ENCODE assay signal across 7 mouse cellular contexts in genomic region chr11:117780582-117781111, GRCm38 (mm10). TPM values are rescaled to one million over a fixed set of nuclear protein-coding genes. Genes with fewer than 3 reads are reported as not detected.
A peak's percentile ranks its signal among the peaks of the same experiment; 100 is the strongest.
DNase-seq lines count a peak whose midpoint lies in the region; ATAC-seq and TF ChIP-seq lines count a peak whose summit lies in the region.

No protein-coding gene starts in this region.

- H3K27ac ChIP-seq in liver, embryonic 15.5 days (replicated peaks), result peak overlapping the region; percentile 99

- H3K9me3 ChIP-seq in liver, embryonic 15.5 days (replicated peaks), result no peaks in the 10 kb centered on the region

- peak; percentile 9 for DNase-seq in Patski (ENCODE audit: low read depth, low spot score)
- peak; percentile 95 for DNase-seq in c-Kit-positive CD71-positive TER-119-positive erythroid progenitor cells, embryonic 14.5 days (ENCODE audit: low spot score)
- DNase-seq in gastrocnemius, postnatal 14 days, result peak; percentile 84
- DNase-seq in induced T-regulatory cell, adult 2 months (ENCODE audit: low read depth), result peak; percentile 98
- DNase-seq in neural tube, embryonic 10.5 days (ENCODE audit: extremely low spot score, low spot score), result peak; percentile 71
- DNase-seq in thymus, postnatal 0 days (ENCODE audit: low spot score), result peak; percentile 96

- POLR2A ChIA-PET in Patski (lab: Charles Lee), result interaction anchor here (0.7 kb wide), 1 partner anchor 434 kb away, joined by 3 read pairs; no protein-coding TSS in a partner anchor

- peak overlapping the region; percentile 96 for H3K4me2 ChIP-seq in liver, embryonic 15.5 days

- H3K4me3 ChIP-seq in liver, embryonic 15.5 days (replicated peaks), result peak overlapping the region; percentile 74

- intact Hi-C loops in gastrocnemius, postnatal 14 days (cut with DNase I; ENCODE audit: low total_unique reads), result no loop called here

- CTCF ChIA-PET in Patski (lab: Charles Lee), result interaction anchor here (1.3 kb wide), 1 partner anchor 71 kb away, joined by 3 read pairs; no protein-coding TSS in a partner anchor

- no peaks in the 10 kb centered on the region for H3K27me3 ChIP-seq in Patski
- no peaks in the 10 kb centered on the region for H3K27me3 ChIP-seq in liver, embryonic 15.5 days

- peaks cover 52% of the 10 kb centered on the region for H3K36me3 ChIP-seq in liver, embryonic 15.5 days (replicated peaks)

- no peak for TF ChIP-seq CTCF in Patski (IDR thresholded peaks at IDR 0.05)

- peaks cover 82% of the 10 kb centered on the region for H3K4me1 ChIP-seq in liver, embryonic 15.5 days (replicated peaks)

- ATAC-seq in Patski, result no peak
- peak; percentile 75 for ATAC-seq in liver, embryonic 15.5 days (ENCODE audit: insufficient read depth)

- H3K9ac ChIP-seq in liver, embryonic 15.5 days, result peak overlapping the region; percentile 92

- WGBS in liver, embryonic 15.5 days (ENCODE audit: insufficient replicate concordance), result under 1% methylated on average over 19 of the region's 19 CpGs

- in situ Hi-C loops in Patski (cut with MboI; ENCODE audit: low pct_unique_long_range_greater_than_20kb), result loop anchor here (10.0 kb wide), 1 partner anchor 396 kb away; no protein-coding TSS in a partner anchor

RNA-seq across cellular contexts. Expression of gene Tmc8, which starts 1.2 kb away (rescaled TPM):
- 0.49 TPM for polyA plus RNA-seq in Patski (2021)
- 1 to 10 TPM; 1.1 TPM for total RNA-seq in gastrocnemius, postnatal 14 days (2021)
- polyA plus RNA-seq in liver, embryonic 15.5 days (2015; fragmentation: Nextera tagmentation; extraction: Ambion mirVana), result 15.0 and 20.4 TPM in 2 replicates
- 37.5 and 41.1 TPM in 2 replicates for polyA plus RNA-seq in thymus, postnatal 0 days (2015; fragmentation: Nextera tagmentation; extraction: Ambion mirVana)

RNA-seq across cellular contexts. Expression of gene Tmc6, which starts 1.4 kb away (rescaled TPM):
- polyA plus RNA-seq in Patski (2021), result 3.6 TPM
- total RNA-seq in gastrocnemius, postnatal 14 days (2021), result 10 to 100 TPM in 1 of 2 experiments, 1 to 10 TPM in 1; 9.4 to 15.4 TPM
- polyA plus RNA-seq in liver, embryonic 15.5 days (2015; fragmentation: Nextera tagmentation; extraction: Ambion mirVana), result 51.0 and 57.8 TPM in 2 replicates
- polyA plus RNA-seq in thymus, postnatal 0 days (2015; fragmentation: Nextera tagmentation; extraction: Ambion mirVana), result 46.7 and 58.9 TPM in 2 replicates

RNA-seq across cellular contexts. Expression of gene 6030468B19Rik, which starts 16.8 kb away (rescaled TPM):
- polyA plus RNA-seq in Patski (2021), result not detected
- not detected for total RNA-seq in gastrocnemius, postnatal 14 days (2021)
- 90.0 and 95.8 TPM in 2 replicates for polyA plus RNA-seq in liver, embryonic 15.5 days (2015; fragmentation: Nextera tagmentation; extraction: Ambion mirVana)
- 0.21 and 0.55 TPM in 2 replicates for polyA plus RNA-seq in thymus, postnatal 0 days (2015; fragmentation: Nextera tagmentation; extraction: Ambion mirVana)

RNA-seq across cellular contexts. Expression of gene Gm20708, which starts 28.8 kb away (rescaled TPM):
- polyA plus RNA-seq in Patski (2021), result 0.78 TPM
- total RNA-seq in gastrocnemius, postnatal 14 days (2021), result 1 to 10 TPM in 1 of 2 experiments, under 1 TPM in 1; 0.73 to 1.5 TPM
- 0.28 and 0.45 TPM in 2 replicates for polyA plus RNA-seq in liver, embryonic 15.5 days (2015; fragmentation: Nextera tagmentation; extraction: Ambion mirVana)
- 0.13 and 0.48 TPM in 2 replicates for polyA plus RNA-seq in thymus, postnatal 0 days (2015; fragmentation: Nextera tagmentation; extraction: Ambion mirVana)

RNA-seq across cellular contexts. Expression of gene Syngr2, which starts 28.8 kb away (rescaled TPM):
- 149 TPM for polyA plus RNA-seq in Patski (2021)
- total RNA-seq in gastrocnemius, postnatal 14 days (2021), result 100 to 1,000 TPM; 104 to 111 TPM
- polyA plus RNA-seq in liver, embryonic 15.5 days (2015; fragmentation: Nextera tagmentation; extraction: Ambion mirVana), result 49.2 and 54.7 TPM in 2 replicates
- 100.0 and 116 TPM in 2 replicates for polyA plus RNA-seq in thymus, postnatal 0 days (2015; fragmentation: Nextera tagmentation; extraction: Ambion mirVana)

Comparison
In these comparisons a context has a peak if more than half of its experiments do, and no peak if none do; other contexts are left out.
1. DNase-seq: peak in every context shown above with its lines; median percentile 98 in induced T-regulatory cell, adult 2 months; 96 in thymus, postnatal 0 days; 95 in c-Kit-positive CD71-positive TER-119-positive erythroid progenitor cells, embryonic 14.5 days; 84 in gastrocnemius, postnatal 14 days; 71 in neural tube, embryonic 10.5 days; 9 in Patski.
2. RNA of gene Tmc8, which starts 1.2 kb away (polyA plus RNA-seq): 37.5 to 41.1 TPM in thymus, postnatal 0 days and 15.0 to 20.4 TPM in liver, embryonic 15.5 days; 0.49 TPM in Patski (single experiment); every median in the first group is over 10 times any median in the second.
3. RNA of gene Tmc6, which starts 1.4 kb away (polyA plus RNA-seq): 46.7 to 58.9 TPM in thymus, postnatal 0 days and 51.0 to 57.8 TPM in liver, embryonic 15.5 days; 3.6 TPM in Patski (single experiment); every median in the first group is over 10 times any median in the second.
4. RNA of gene 6030468B19Rik, which starts 16.8 kb away (polyA plus RNA-seq): 90.0 to 95.8 TPM in liver, embryonic 15.5 days; 0.21 to 0.55 TPM in thymus, postnatal 0 days and not detected in Patski (single experiment); every median in the first group is over 10 times any median in the second.